Mouse (Mus musculus): Measurements from ENCODE around the gene Gm3149.
"Not testable (repeated sequence)": the region's sequence is repeated elsewhere in the genome, so short reads cannot be mapped to it uniquely, and the experiment has no call there.

The Gm3149 gene

DNA sequence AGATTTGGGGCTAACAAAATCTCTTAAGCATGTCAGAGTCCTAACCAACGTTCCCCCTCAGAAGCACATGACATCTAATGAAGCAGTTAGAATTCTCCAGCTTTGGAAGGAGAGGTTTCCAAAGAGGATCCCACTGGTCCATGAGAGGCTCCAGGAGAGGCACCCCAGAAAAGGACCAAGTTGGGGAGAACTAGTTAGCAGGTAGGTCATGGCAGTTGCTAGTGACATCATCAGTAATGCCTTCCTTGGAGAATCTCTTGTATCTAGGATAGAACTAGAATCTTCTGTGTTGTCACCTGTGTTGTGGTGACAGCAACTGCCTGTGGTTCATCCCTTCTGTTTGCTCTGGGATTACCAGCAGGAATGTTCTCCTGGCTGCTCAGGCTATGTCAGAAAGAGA is at the start of gene Gm3149:
Gene Gm3149, plus strand, starts transcription at position 301 of the 400 bp plus-strand sequence.
- DNase-seq = not testable (repeated sequence)

- not testable (repeated sequence) for DNase-seq
Measured at GRCm38 (mm10) chr14:4269238-4269950, 47.7 kb upstream of the Gm3149 start.

DNA sequence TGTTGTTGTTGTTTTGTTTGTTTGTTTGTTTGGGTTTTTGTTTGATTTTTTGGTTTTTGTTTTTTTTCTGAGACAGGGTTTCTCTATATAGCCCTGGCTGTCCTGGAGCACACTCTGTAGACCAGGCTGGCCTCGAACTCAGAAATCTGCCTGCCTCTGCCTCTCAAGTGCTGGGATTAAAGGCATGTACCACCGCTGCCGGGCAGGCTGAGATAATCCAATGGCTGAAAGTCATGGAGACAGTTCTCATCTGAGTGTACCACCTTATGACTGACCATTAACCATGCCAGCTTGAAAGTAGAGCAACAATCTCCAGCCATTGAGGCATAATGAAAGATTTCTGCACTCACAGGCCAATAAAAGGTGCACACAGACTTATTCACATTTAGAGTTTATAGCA is 37.3 kb upstream of the Gm3149 start:
- not testable (repeated sequence) for DNase-seq

- not testable (repeated sequence) for DNase-seq
Measured at GRCm38 (mm10) chr14:4334476-4335080, 17.5 kb downstream of the Gm3149 start, which contains the start of gene 2610042L04Rik. 2610042L04Rik (plus strand) TSS chr14:4334763.

GRCm38 (mm10) chr14:4335506-4335905 is 18.4 kb downstream of the Gm3149 start:
- DNase-seq = not testable (repeated sequence)

GRCm38 (mm10) chr14:4368991-4369390 is 51.9 kb downstream of the Gm3149 start:
- not testable (repeated sequence) for DNase-seq

GRCm38 (mm10) chr14:4369691-4370090 is 52.6 kb downstream of the Gm3149 start:
- DNase-seq = not testable (repeated sequence)

Data from cerebellum, adult 8-10 months (tissue).